Mouse (Mus musculus) bone marrow, adult 2 months (tissue): ENCODE measurements around the gene Nup88.

Source experiments
- CTCF ChIP-seq: fragments of 200-500 bp; IDR thresholded peaks from 2 replicates; pipeline ENCODE4 v1.5.1; 2011; ENCODE audit warnings: low read length, control low read depth; ENCODE audit not compliant: control insufficient read depth, insufficient read depth
- POLR2A ChIP-seq: fragments of 200-500 bp; IDR thresholded peaks from 2 replicates; pipeline ENCODE4 v1.6.1; 2011; ENCODE audit warnings: low read depth, mild to moderate bottlenecking, control low read depth, low read length, borderline replicate concordance; ENCODE audit not compliant: control insufficient read depth

GRCm38 (mm10) chr11:71004316-71004773, 34.6 kb upstream of the Nup88 start, which contains the start of gene Dhx33:
- TF ChIP-seq POLR2A (no peak), CTCF (0 out of 2 replicates have a peak, but pooled peaks have one; percentile 20)
